Mouse (Mus musculus): ENCODE measurements around the gene Rpe. TPM values are rescaled to one million over a fixed set of nuclear protein-coding genes. Genes with fewer than 3 reads are reported as not detected.
A peak's percentile ranks its signal among the peaks of the same experiment; 100 is the strongest.

The Rpe gene
- polyA plus RNA-seq, 2 experiments, result 26.9 to 46.2 TPM

- DNase-seq (ENCODE audit: low spot score) (no peak), ATAC-seq (ENCODE audit: low FRiP score, low read depth) (no peak)
- Histone ChIP-seq H3K4me1 (ENCODE audit: control insufficient read depth, insufficient read depth, low read length) (peaks cover 5% of the 10 kb centered on the region), H3K36me3 (ENCODE audit: control insufficient read depth, insufficient read depth, low read length) (peaks cover 8% of the 10 kb centered on the region; the same call in 1 of the 2 replicates), H3K4me2 (replicated peaks; ENCODE audit: low read depth, low read length, severe bottlenecking) (0 out of 2 replicates have a peak overlapping the region, but pooled peaks have one; percentile 3), H3K27ac (replicated peaks; ENCODE audit: low read depth, low read length) (no peak overlapping the region), H3K4me3 (replicated peaks; ENCODE audit: low read length) (no peak overlapping the region), H3K9ac (ENCODE audit: low read depth, low read length, severe bottlenecking) (no peak overlapping the region), H3K9me3 (ENCODE audit: control insufficient read depth, low read length) (no peaks in the 10 kb centered on the region), H3K27me3 (ENCODE audit: control insufficient read depth, insufficient read depth, low read length) (no peaks in the 10 kb centered on the region)
- WGBS, result 90% methylated on average over 4 of the region's 4 CpGs
- TF ChIP-seq POLR2A (IDR thresholded peaks at IDR 0.05; ENCODE audit: borderline replicate concordance, extremely low read depth, insufficient read depth, insufficient read length), result no peak
Measured at GRCm38 (mm10) chr1:66702623-66703345, 2.2 kb downstream of the Rpe start.

GRCm38 (mm10) chr1:66704523-66704922 is 3.9 kb downstream of the Rpe start:
- H3K9ac ChIP-seq (ENCODE audit: low read depth, low read length, severe bottlenecking), result no peak overlapping the region
- H3K27me3 ChIP-seq (ENCODE audit: control insufficient read depth, insufficient read depth, low read length), result no peaks in the 10 kb centered on the region
- H3K4me2 ChIP-seq (replicated peaks; ENCODE audit: low read depth, low read length, severe bottlenecking), result no peak overlapping the region
- H3K9me3 ChIP-seq (ENCODE audit: control insufficient read depth, low read length), result no peaks in the 10 kb centered on the region
- peaks cover 5% of the 10 kb centered on the region for H3K4me1 ChIP-seq (ENCODE audit: control insufficient read depth, insufficient read depth, low read length)
- no peak overlapping the region for H3K27ac ChIP-seq (replicated peaks; ENCODE audit: low read depth, low read length)
- no peak overlapping the region for H3K4me3 ChIP-seq (replicated peaks; ENCODE audit: low read length)
- no peak for DNase-seq (ENCODE audit: low spot score)
- WGBS, result 83% methylated on average over 6 of the region's 6 CpGs
- ATAC-seq (ENCODE audit: low FRiP score, low read depth), result no peak
- no peak for TF ChIP-seq POLR2A (IDR thresholded peaks at IDR 0.05; ENCODE audit: borderline replicate concordance, extremely low read depth, insufficient read depth, insufficient read length)
- H3K36me3 ChIP-seq (ENCODE audit: control insufficient read depth, insufficient read depth, low read length), result peaks cover 15% of the 10 kb centered on the region

- Histone ChIP-seq H3K9me3 (ENCODE audit: control insufficient read depth, low read length) (no peaks in the 10 kb centered on the region), H3K4me3 (replicated peaks; ENCODE audit: low read length) (no peak overlapping the region), H3K9ac (ENCODE audit: low read depth, low read length, severe bottlenecking) (no peak overlapping the region), H3K4me2 (replicated peaks; ENCODE audit: low read depth, low read length, severe bottlenecking) (no peak overlapping the region), H3K27me3 (ENCODE audit: control insufficient read depth, insufficient read depth, low read length) (no peaks in the 10 kb centered on the region), H3K27ac (replicated peaks; ENCODE audit: low read depth, low read length) (no peak overlapping the region), H3K36me3 (ENCODE audit: control insufficient read depth, insufficient read depth, low read length) (peaks cover 51% of the 10 kb centered on the region), H3K4me1 (ENCODE audit: control insufficient read depth, insufficient read depth, low read length) (no peaks in the 10 kb centered on the region)
- WGBS, result 98% methylated on average over 3 of the region's 3 CpGs
- no peak for ATAC-seq (ENCODE audit: low FRiP score, low read depth)
- TF ChIP-seq POLR2A (IDR thresholded peaks at IDR 0.05; ENCODE audit: borderline replicate concordance, extremely low read depth, insufficient read depth, insufficient read length), result no peak
- DNase-seq (ENCODE audit: low spot score), result no peak
Measured at GRCm38 (mm10) chr1:66712859-66713258, 12.2 kb downstream of the Rpe start.

- no peak overlapping the region for H3K4me2 ChIP-seq (replicated peaks; ENCODE audit: low read depth, low read length, severe bottlenecking)
- ATAC-seq (ENCODE audit: low FRiP score, low read depth), result no peak
- H3K27me3 ChIP-seq (ENCODE audit: control insufficient read depth, insufficient read depth, low read length), result no peaks in the 10 kb centered on the region
- H3K36me3 ChIP-seq (ENCODE audit: control insufficient read depth, insufficient read depth, low read length), result peaks cover 31% of the 10 kb centered on the region
- TF ChIP-seq POLR2A (IDR thresholded peaks at IDR 0.05; ENCODE audit: borderline replicate concordance, extremely low read depth, insufficient read depth, insufficient read length), result no peak
- no peak overlapping the region for H3K9ac ChIP-seq (ENCODE audit: low read depth, low read length, severe bottlenecking)
- H3K9me3 ChIP-seq (ENCODE audit: control insufficient read depth, low read length), result no peaks in the 10 kb centered on the region
- H3K27ac ChIP-seq (replicated peaks; ENCODE audit: low read depth, low read length), result no peak overlapping the region
- no peak for DNase-seq (ENCODE audit: low spot score)
- no peaks in the 10 kb centered on the region for H3K4me1 ChIP-seq (ENCODE audit: control insufficient read depth, insufficient read depth, low read length)
- WGBS, result 73% methylated on average over 1 of the region's 1 CpGs
- no peak overlapping the region for H3K4me3 ChIP-seq (replicated peaks; ENCODE audit: low read length)
Measured at GRCm38 (mm10) chr1:66730581-66730980, 29.9 kb downstream of the Rpe start.

GRCm38 (mm10) chr1:66768764-66769163 is 68.1 kb downstream of the Rpe start:
- no peak overlapping the region for H3K4me3 ChIP-seq (replicated peaks; ENCODE audit: low read length)
- H3K9ac ChIP-seq (ENCODE audit: low read depth, low read length, severe bottlenecking), result no peak overlapping the region
- peaks cover 18% of the 10 kb centered on the region for H3K36me3 ChIP-seq (ENCODE audit: control insufficient read depth, insufficient read depth, low read length)
- H3K27ac ChIP-seq (replicated peaks; ENCODE audit: low read depth, low read length), result no peak overlapping the region
- WGBS, result 91% methylated on average over 1 of the region's 1 CpGs
- DNase-seq (ENCODE audit: low spot score), result no peak
- no peak overlapping the region for H3K4me2 ChIP-seq (replicated peaks; ENCODE audit: low read depth, low read length, severe bottlenecking)
- ATAC-seq (ENCODE audit: low FRiP score, low read depth), result no peak
- no peak for TF ChIP-seq POLR2A (IDR thresholded peaks at IDR 0.05; ENCODE audit: borderline replicate concordance, extremely low read depth, insufficient read depth, insufficient read length)
- no peaks in the 10 kb centered on the region for H3K9me3 ChIP-seq (ENCODE audit: control insufficient read depth, low read length)
- H3K27me3 ChIP-seq (ENCODE audit: control insufficient read depth, insufficient read depth, low read length), result no peaks in the 10 kb centered on the region
- H3K4me1 ChIP-seq (ENCODE audit: control insufficient read depth, insufficient read depth, low read length), result no peaks in the 10 kb centered on the region

Other genes starting within 250 kb of the Rpe start
- 0.36 and 0.45 TPM in 2 replicates for gene Unc80, start 232.5 kb upstream of the Rpe start, polyA plus RNA-seq (2012; rRNA removed)
- gene Unc80, start 232.5 kb upstream of the Rpe start, polyA plus RNA-seq (2014; fragmentation: Nextera tagmentation; extraction: Ambion mirVana), result 0.10 and 0.22 TPM in 2 replicates
- gene Kansl1l, start 116.7 kb downstream of the Rpe start, polyA plus RNA-seq (2012; rRNA removed), result 14.8 and 16.1 TPM in 2 replicates
- gene Kansl1l, start 116.7 kb downstream of the Rpe start, polyA plus RNA-seq (2014; fragmentation: Nextera tagmentation; extraction: Ambion mirVana), result 15.3 and 16.1 TPM in 2 replicates
- 20.3 and 32.4 TPM in 2 replicates for gene Acadl, start 162.4 kb downstream of the Rpe start, polyA plus RNA-seq (2012; rRNA removed)
- gene Acadl, start 162.4 kb downstream of the Rpe start, polyA plus RNA-seq (2014; fragmentation: Nextera tagmentation; extraction: Ambion mirVana), result 78.7 and 86.0 TPM in 2 replicates
- 125 and 193 TPM in 2 replicates for gene Myl1, start 244.6 kb downstream of the Rpe start, polyA plus RNA-seq (2012; rRNA removed)
- 463 and 677 TPM in 2 replicates for gene Myl1, start 244.6 kb downstream of the Rpe start, polyA plus RNA-seq (2014; fragmentation: Nextera tagmentation; extraction: Ambion mirVana)

Data from limb, embryonic 14.5 days (tissue).